8 mouse cellular contexts compared by ENCODE assay signal in the genomic region with DNA sequence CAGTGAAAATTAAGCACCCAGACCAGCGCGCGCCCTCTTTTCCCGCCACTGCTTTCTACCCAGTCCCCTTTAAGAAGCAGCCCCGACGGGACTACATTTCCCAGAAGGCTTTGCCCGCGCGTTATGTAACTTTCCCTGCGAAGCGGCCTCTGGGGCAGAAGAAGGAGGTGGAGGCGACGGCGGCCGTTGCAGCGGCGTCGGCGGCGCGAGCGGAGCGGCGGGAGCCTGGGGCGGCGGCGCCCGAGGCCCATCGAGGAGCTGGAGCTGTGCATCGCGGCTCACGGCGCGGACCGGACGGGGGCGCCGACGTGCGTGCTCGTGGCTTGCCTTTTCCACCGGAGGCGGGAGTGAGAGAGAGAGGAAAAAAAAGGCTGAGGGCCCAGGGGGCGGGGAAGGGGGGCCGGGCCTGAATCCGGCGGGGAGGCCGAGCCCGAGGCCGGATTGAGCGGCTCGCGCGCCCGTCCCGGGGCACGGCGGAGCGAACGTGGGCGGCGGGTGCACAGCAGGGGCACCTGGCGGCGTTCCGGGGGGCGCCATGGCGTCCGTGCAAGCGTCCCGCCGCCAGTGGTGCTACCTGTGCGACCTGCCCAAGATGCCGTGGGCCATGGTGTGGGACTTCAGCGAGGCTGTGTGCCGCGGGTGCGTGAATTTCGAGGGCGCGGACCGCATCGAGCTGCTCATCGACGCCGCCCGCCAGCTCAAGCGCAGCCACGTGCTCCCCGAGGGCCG. TPM values are rescaled to one million over a fixed set of nuclear protein-coding genes. Genes with fewer than 3 reads are reported as not detected.
DNase-seq lines count a peak whose midpoint lies in the region; ATAC-seq and TF ChIP-seq lines count a peak whose summit lies in the region.

A gene (plus strand): TSS at position 143 of the 729 bp plus-strand sequence.

- peak within 1 kb of the TSS; percentile 90 for H3K4me3 ChIP-seq in E14TG2a.4 (replicated peaks; ENCODE audit: low read length)
- peak within 1 kb of the TSS; percentile 98 for H3K4me3 ChIP-seq in forebrain, embryonic 12.5 days (replicated peaks)
- peak within 1 kb of the TSS; percentile 75 for H3K4me3 ChIP-seq in heart, postnatal 0 days (ENCODE audit: low read depth, low read length)
- peak within 1 kb of the TSS; percentile 84 for H3K4me3 ChIP-seq in liver, embryonic 16.5 days (ENCODE audit: low read depth, low read length)
- peak within 1 kb of the TSS; percentile 96 for H3K4me3 ChIP-seq in neural tube, embryonic 13.5 days
- peak within 1 kb of the TSS; percentile 89 for H3K4me3 ChIP-seq in testis, adult 2 months (ENCODE audit: control insufficient read depth, low read depth, low read length)

- TF ChIP-seq CTCF in E14TG2a.4 (conservative IDR thresholded peaks at IDR 0.05; ENCODE audit: low read length): no peak
- no peak for TF ChIP-seq CTCF in heart, postnatal 0 days (IDR thresholded peaks at IDR 0.05; ENCODE audit: low read depth)
- TF ChIP-seq CTCF in testis, adult 2 months (IDR thresholded peaks at IDR 0.05; ENCODE audit: control insufficient read depth, insufficient read depth, insufficient replicate concordance, low read depth, low read length): no peak

- TF ChIP-seq EP300 in heart, postnatal 0 days (IDR thresholded peaks at IDR 0.05; ENCODE audit: low read depth): no peak

- peak within 1 kb of the TSS; percentile 91 for H3K27ac ChIP-seq in forebrain, embryonic 12.5 days
- H3K27ac ChIP-seq in heart, postnatal 0 days (ENCODE audit: low read depth): peak within 1 kb of the TSS; percentile 90
- H3K27ac ChIP-seq in liver, embryonic 16.5 days (ENCODE audit: low read length): peak within 1 kb of the TSS; percentile 94
- peak within 1 kb of the TSS; percentile 90 for H3K27ac ChIP-seq in neural tube, embryonic 13.5 days (replicated peaks)
- H3K27ac ChIP-seq in testis, adult 2 months (ENCODE audit: control insufficient read depth, insufficient read depth, low read depth, low read length): peak within 1 kb of the TSS; percentile 90

- peak; percentile 81 for TF ChIP-seq POLR2A in testis, adult 2 months (IDR thresholded peaks at IDR 0.05; ENCODE audit: control insufficient read depth, low read depth, low read length)

- H3K27me3 ChIP-seq in E14TG2a.4 (ENCODE audit: insufficient read depth, low read length): no peaks in the 10 kb centered on the region
- no peaks in the 10 kb centered on the region for H3K27me3 ChIP-seq in forebrain, embryonic 12.5 days
- H3K27me3 ChIP-seq in heart, postnatal 0 days (ENCODE audit: control insufficient read depth, insufficient read depth, low read length): no peaks in the 10 kb centered on the region
- H3K27me3 ChIP-seq in liver, embryonic 16.5 days (ENCODE audit: control insufficient read depth, insufficient read depth, low read depth, low read length): no peaks in the 10 kb centered on the region
- no peaks in the 10 kb centered on the region for H3K27me3 ChIP-seq in neural tube, embryonic 13.5 days
- H3K27me3 ChIP-seq in testis, adult 2 months (ENCODE audit: control insufficient read depth, insufficient read depth, low read length): no peaks in the 10 kb centered on the region

- peaks cover 27% of the 10 kb centered on the region for H3K36me3 ChIP-seq in E14TG2a.4 (ENCODE audit: insufficient read depth, low read length)
- H3K36me3 ChIP-seq in forebrain, embryonic 12.5 days (replicated peaks): peaks cover 31% of the 10 kb centered on the region
- 0 out of 2 replicates have a peak, but pooled peaks cover 14% of the 10 kb centered on the region for H3K36me3 ChIP-seq in heart, postnatal 0 days (replicated peaks; ENCODE audit: control insufficient read depth, insufficient read depth, low read length)
- peaks cover 5% of the 10 kb centered on the region for H3K36me3 ChIP-seq in liver, embryonic 16.5 days (ENCODE audit: control insufficient read depth, insufficient read depth)
- H3K36me3 ChIP-seq in neural tube, embryonic 13.5 days: peaks cover 31% of the 10 kb centered on the region
- no peaks in the 10 kb centered on the region for H3K36me3 ChIP-seq in testis, adult 2 months (ENCODE audit: control insufficient read depth, insufficient read depth, low read length)

- H3K4me2 ChIP-seq in forebrain, embryonic 12.5 days: peak within 1 kb of the TSS; percentile 99
- peak within 1 kb of the TSS; percentile 91 for H3K4me2 ChIP-seq in heart, postnatal 0 days (ENCODE audit: low read depth, low read length)
- H3K4me2 ChIP-seq in liver, embryonic 16.5 days (ENCODE audit: low read depth, low read length): peak within 1 kb of the TSS; percentile 99
- peak within 1 kb of the TSS; percentile 100 for H3K4me2 ChIP-seq in neural tube, embryonic 13.5 days

- WGBS in forebrain, embryonic 12.5 days: under 1% methylated on average over 72 of the region's 90 CpGs
- WGBS in heart, postnatal 0 days: under 1% methylated on average over 69 of the region's 90 CpGs
- WGBS in liver, embryonic 16.5 days (ENCODE audit: insufficient replicate concordance): under 1% methylated on average over 80 of the region's 90 CpGs
- under 1% methylated on average over 89 of the region's 90 CpGs for WGBS in neural tube, embryonic 13.5 days

- H3K4me1 ChIP-seq in E14TG2a.4 (replicated peaks; ENCODE audit: low read depth, low read length): peaks cover 72% of the 10 kb centered on the region
- peaks cover 61% of the 10 kb centered on the region for H3K4me1 ChIP-seq in forebrain, embryonic 12.5 days
- H3K4me1 ChIP-seq in heart, postnatal 0 days (ENCODE audit: control insufficient read depth, insufficient read depth): peaks cover 14% of the 10 kb centered on the region
- H3K4me1 ChIP-seq in liver, embryonic 16.5 days (ENCODE audit: control insufficient read depth, low read depth, low read length): peaks cover 56% of the 10 kb centered on the region
- H3K4me1 ChIP-seq in neural tube, embryonic 13.5 days (replicated peaks): peaks cover 78% of the 10 kb centered on the region
- H3K4me1 ChIP-seq in testis, adult 2 months (ENCODE audit: control insufficient read depth, insufficient read depth, low read length): peaks cover 39% of the 10 kb centered on the region

- peak; percentile 78 for ATAC-seq in forebrain, embryonic 12.5 days (ENCODE audit: low FRiP score)
- peak; percentile 78 for ATAC-seq in heart, postnatal 0 days (ENCODE audit: insufficient read depth, low read depth)
- peak; percentile 62 for ATAC-seq in liver, embryonic 16.5 days (ENCODE audit: low read depth)
- ATAC-seq in neural tube, embryonic 13.5 days (ENCODE audit: low read depth): peak; percentile 56

- peak; percentile 88 for DNase-seq in c-Kit-positive CD71-positive TER-119-positive erythroid progenitor cells, embryonic 14.5 days (ENCODE audit: low spot score)
- peak; percentile 96 for DNase-seq in heart, postnatal 0 days (ENCODE audit: low spot score)
- DNase-seq in kidney, postnatal 4 days: peak; percentile 94 to 96

- no peaks in the 10 kb centered on the region for H3K9me3 ChIP-seq in E14TG2a.4 (ENCODE audit: low read length)
- H3K9me3 ChIP-seq in forebrain, embryonic 12.5 days: no peaks in the 10 kb centered on the region
- H3K9me3 ChIP-seq in heart, postnatal 0 days (replicated peaks; ENCODE audit: control insufficient read depth, low read length): no peaks in the 10 kb centered on the region
- H3K9me3 ChIP-seq in liver, embryonic 16.5 days (replicated peaks; ENCODE audit: control insufficient read depth, low read length): no peaks in the 10 kb centered on the region
- no peaks in the 10 kb centered on the region for H3K9me3 ChIP-seq in neural tube, embryonic 13.5 days

- peak within 1 kb of the TSS; percentile 97 for H3K9ac ChIP-seq in forebrain, embryonic 12.5 days
- peak within 1 kb of the TSS; percentile 77 for H3K9ac ChIP-seq in heart, postnatal 0 days (replicated peaks; ENCODE audit: low read depth, low read length)
- H3K9ac ChIP-seq in liver, embryonic 16.5 days (ENCODE audit: low read depth, low read length): peak within 1 kb of the TSS; percentile 87
- peak within 1 kb of the TSS; percentile 95 for H3K9ac ChIP-seq in neural tube, embryonic 13.5 days

RNA-seq across cellular contexts. Expression of the gene that starts here (rescaled TPM):
- 36.2 and 39.8 TPM in 2 replicates for polyA plus RNA-seq in forebrain, embryonic 12.5 days (2016; fragmentation: Nextera tagmentation; extraction: Ambion mirVana)
- 50.0 and 51.3 TPM in 2 replicates for total RNA-seq in heart, postnatal 0 days (2014; rRNA removed; ENCODE audit: low replicate concordance)
- 7.1 and 7.3 TPM in 2 replicates for polyA plus RNA-seq in heart, postnatal 0 days (2015; fragmentation: Nextera tagmentation; extraction: Ambion mirVana)
- polyA plus RNA-seq in liver, embryonic 16.5 days (2015; fragmentation: Nextera tagmentation; extraction: Ambion mirVana): 6.4 and 6.6 TPM in 2 replicates
- polyA plus RNA-seq in neural tube, embryonic 13.5 days (2015; fragmentation: Nextera tagmentation; extraction: Ambion mirVana): 28.4 and 29.9 TPM in 2 replicates
- polyA plus RNA-seq in testis, adult 2 months (2012; rRNA removed): 4.9 and 5.4 TPM in 2 replicates

Comparison
In these comparisons a context has a peak if more than half of its experiments do, and no peak if none do; other contexts are left out.
1. Peak in every context shown above with its lines: DNase-seq, ATAC-seq, H3K4me3 ChIP-seq and H3K27ac ChIP-seq.